Mouse (Mus musculus): ENCODE measurements around the gene Nav2. TPM values are rescaled to one million over a fixed set of nuclear protein-coding genes. Genes with fewer than 3 reads are reported as not detected.

The Nav2 gene
- polyA plus RNA-seq, 1 experiment from 2014 or later, result 5.8 TPM

DNA sequence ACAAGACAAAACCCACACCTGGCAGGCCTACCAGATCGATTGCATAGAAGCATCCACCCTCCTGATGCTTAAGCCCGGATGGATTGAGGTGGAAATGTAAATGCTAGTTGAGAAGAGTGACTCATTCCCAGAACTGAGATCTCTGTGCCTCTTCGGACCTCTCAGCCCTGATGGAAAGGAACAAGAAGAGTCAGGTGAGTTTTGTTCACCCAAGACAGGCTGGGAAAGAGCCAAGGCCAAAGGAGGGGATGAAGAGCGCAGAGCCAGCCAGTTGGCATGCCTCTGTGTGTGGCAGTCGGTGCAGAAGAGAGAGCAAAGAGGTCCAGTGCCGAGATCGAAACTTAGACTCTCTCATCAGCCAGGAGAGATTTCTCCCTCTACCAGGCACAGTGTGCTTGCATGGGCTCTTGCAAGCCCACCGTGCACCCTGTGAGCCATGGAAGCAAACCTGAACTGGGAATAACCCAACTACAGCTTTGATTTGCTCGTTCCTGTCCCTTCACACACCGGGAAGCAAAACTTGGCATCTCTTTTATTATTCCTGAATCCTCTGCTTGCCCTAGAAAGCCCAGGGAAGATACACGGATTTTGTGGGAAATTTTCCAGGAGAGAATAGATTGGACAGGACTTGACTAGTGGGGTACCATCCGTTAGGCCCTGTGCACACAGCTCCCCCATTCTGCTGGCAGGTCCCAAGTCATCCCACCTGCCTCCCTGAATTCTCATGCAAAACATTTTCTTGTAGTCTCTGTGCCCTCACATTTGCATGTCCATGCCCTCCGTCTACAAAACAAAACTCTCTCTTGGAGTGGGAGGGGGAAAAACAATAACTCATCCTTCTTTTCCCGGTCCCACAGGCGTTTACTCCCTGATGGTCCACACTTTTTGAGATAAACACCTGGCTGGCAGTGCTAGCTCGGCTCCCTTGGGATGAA is 439.1 kb downstream of the Nav2 start:
- ATAC-seq, result no peak
- Histone ChIP-seq H3K4me1 (replicated peaks; ENCODE audit: control insufficient read depth, insufficient read depth, low read length) (no peaks in the 10 kb centered on the region), H3K9me3 (ENCODE audit: control insufficient read depth) (no peaks in the 10 kb centered on the region), H3K36me3 (ENCODE audit: control insufficient read depth, insufficient read depth) (peaks cover 3% of the 10 kb centered on the region; the same call in 1 of the 2 replicates), H3K4me3 (ENCODE audit: low read depth, low read length) (no peak overlapping the region), H3K4me2 (replicated peaks; ENCODE audit: low read depth) (no peak overlapping the region), H3K9ac (ENCODE audit: low read depth, low read length) (no peak overlapping the region), H3K27me3 (replicated peaks; ENCODE audit: control insufficient read depth, insufficient read depth, low read length) (no peaks in the 10 kb centered on the region), H3K27ac (ENCODE audit: low read depth, low read length) (no peak overlapping the region)
- WGBS, result 64% methylated on average over 16 of the region's 16 CpGs
- no peak for TF ChIP-seq CTCF (IDR thresholded peaks at IDR 0.05; ENCODE audit: low read depth)

DNA sequence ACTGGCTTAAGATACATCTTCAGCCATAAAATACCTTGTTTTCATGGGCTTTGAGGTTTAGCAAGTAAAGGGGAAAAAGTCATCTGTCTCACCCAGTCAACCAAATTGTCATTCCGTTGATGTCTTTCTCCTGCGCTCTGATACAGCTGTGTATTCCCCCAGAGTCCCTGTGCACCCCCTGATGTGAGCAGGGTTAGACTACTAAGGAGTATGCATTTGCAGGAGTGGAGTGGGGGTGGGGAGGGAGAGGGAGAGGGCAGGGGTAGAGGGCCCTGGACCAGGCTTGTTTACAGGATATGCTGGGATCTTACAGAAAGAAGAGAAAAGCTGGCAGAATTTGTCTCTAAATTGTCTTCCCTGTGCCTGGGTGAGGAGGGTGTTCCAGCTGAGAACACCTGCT is 440.1 kb downstream of the Nav2 start:
- 63% methylated on average over 2 of the region's 2 CpGs for WGBS
- H3K27me3 ChIP-seq (replicated peaks; ENCODE audit: control insufficient read depth, insufficient read depth, low read length), result no peaks in the 10 kb centered on the region
- TF ChIP-seq CTCF (IDR thresholded peaks at IDR 0.05; ENCODE audit: low read depth), result no peak
- no peak for ATAC-seq
- H3K27ac ChIP-seq (ENCODE audit: low read depth, low read length), result no peak overlapping the region
- no peak overlapping the region for H3K4me3 ChIP-seq (ENCODE audit: low read depth, low read length)
- no peak overlapping the region for H3K4me2 ChIP-seq (replicated peaks; ENCODE audit: low read depth)
- H3K9ac ChIP-seq (ENCODE audit: low read depth, low read length), result no peak overlapping the region
- no peaks in the 10 kb centered on the region for H3K4me1 ChIP-seq (replicated peaks; ENCODE audit: control insufficient read depth, insufficient read depth, low read length)
- H3K36me3 ChIP-seq (ENCODE audit: control insufficient read depth, insufficient read depth), result peaks cover 3% of the 10 kb centered on the region; the same call in 1 of the 2 replicates
- no peaks in the 10 kb centered on the region for H3K9me3 ChIP-seq (ENCODE audit: control insufficient read depth)

DNA sequence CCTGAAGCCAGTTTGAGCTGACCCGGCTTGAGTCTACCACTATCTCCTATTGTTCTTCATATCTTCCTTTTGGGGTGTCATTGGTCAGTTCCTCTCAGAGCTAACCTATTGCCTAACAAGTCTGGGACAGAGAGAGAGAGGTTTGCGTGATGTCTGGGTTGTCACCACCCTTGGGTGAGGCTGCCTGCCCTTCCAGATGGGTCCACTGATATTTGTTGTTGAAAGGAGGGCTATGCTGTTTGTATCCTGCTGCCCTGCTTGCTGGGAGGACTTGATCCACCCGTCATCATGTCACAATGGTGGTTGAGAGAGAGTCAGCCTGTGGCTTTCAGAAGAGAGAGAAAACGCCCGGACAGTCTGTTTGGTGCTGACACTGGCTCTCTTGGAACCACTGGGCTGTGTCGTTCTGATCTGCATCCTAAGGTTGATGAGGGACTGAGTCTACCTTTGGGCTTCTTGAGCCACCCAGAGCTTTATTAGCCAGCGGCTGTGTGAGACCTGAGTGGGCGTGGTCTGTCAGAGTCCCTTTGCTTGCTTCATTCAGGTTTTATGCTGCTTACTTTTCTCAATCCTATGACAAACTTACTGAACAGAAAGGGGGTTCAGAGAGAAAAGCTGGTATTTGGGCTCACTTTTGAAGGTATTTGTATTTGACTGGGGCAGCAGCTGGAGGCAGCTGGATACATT is 441.9 kb downstream of the Nav2 start:
- no peaks in the 10 kb centered on the region for H3K9me3 ChIP-seq (ENCODE audit: control insufficient read depth)
- 70% methylated on average over 8 of the region's 8 CpGs for WGBS
- no peak overlapping the region for H3K4me2 ChIP-seq (replicated peaks; ENCODE audit: low read depth)
- H3K9ac ChIP-seq (ENCODE audit: low read depth, low read length), result no peak overlapping the region
- no peak for TF ChIP-seq CTCF (IDR thresholded peaks at IDR 0.05; ENCODE audit: low read depth)
- no peak overlapping the region for H3K4me3 ChIP-seq (ENCODE audit: low read depth, low read length)
- no peak for ATAC-seq
- H3K4me1 ChIP-seq (replicated peaks; ENCODE audit: control insufficient read depth, insufficient read depth, low read length), result no peaks in the 10 kb centered on the region
- no peak overlapping the region for H3K27ac ChIP-seq (ENCODE audit: low read depth, low read length)
- H3K36me3 ChIP-seq (ENCODE audit: control insufficient read depth, insufficient read depth), result peaks cover 3% of the 10 kb centered on the region; the same call in 1 of the 2 replicates
- no peaks in the 10 kb centered on the region for H3K27me3 ChIP-seq (replicated peaks; ENCODE audit: control insufficient read depth, insufficient read depth, low read length)

DNA sequence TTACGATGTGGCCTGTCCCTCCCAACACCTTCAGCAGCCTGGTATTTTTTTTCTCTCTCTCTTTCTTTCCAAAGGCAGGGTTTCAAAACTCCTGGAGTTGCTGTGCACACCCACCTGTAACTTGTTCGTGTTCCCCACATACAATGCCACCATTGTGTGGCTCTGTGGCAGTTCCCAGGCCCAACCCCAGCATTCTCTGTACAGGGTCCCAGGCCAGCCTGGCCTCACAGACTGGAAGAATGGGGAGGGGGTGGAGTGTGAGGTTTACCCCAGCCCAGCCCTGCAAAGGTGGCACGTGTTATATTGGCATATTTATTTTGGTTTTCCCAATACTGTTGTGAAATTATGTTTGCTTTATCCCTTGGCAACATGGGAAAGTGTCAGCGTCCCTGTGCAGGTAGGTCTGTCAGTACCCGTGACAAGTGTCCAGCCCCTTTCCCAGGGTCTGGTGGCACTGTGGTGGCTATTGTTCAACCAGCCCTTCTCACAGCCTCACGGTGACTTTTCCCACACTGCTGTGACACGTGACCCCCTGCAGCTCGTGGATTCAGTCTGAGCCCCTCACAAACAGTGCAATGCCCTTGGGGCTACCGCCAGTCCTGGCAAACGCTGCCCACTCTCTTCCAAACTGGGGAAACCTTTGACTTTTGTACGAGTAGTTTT is 443.2 kb downstream of the Nav2 start:
- no peaks in the 10 kb centered on the region for H3K27me3 ChIP-seq (replicated peaks; ENCODE audit: control insufficient read depth, insufficient read depth, low read length)
- H3K4me3 ChIP-seq (ENCODE audit: low read depth, low read length), result no peak overlapping the region
- peaks cover 3% of the 10 kb centered on the region; the same call in 1 of the 2 replicates for H3K36me3 ChIP-seq (ENCODE audit: control insufficient read depth, insufficient read depth)
- no peak for TF ChIP-seq CTCF (IDR thresholded peaks at IDR 0.05; ENCODE audit: low read depth)
- no peak for ATAC-seq
- H3K4me2 ChIP-seq (replicated peaks; ENCODE audit: low read depth), result no peak overlapping the region
- no peak overlapping the region for H3K27ac ChIP-seq (ENCODE audit: low read depth, low read length)
- no peaks in the 10 kb centered on the region for H3K9me3 ChIP-seq (ENCODE audit: control insufficient read depth)
- no peaks in the 10 kb centered on the region for H3K4me1 ChIP-seq (replicated peaks; ENCODE audit: control insufficient read depth, insufficient read depth, low read length)
- no peak overlapping the region for H3K9ac ChIP-seq (ENCODE audit: low read depth, low read length)
- 62% methylated on average over 11 of the region's 11 CpGs for WGBS

DNA sequence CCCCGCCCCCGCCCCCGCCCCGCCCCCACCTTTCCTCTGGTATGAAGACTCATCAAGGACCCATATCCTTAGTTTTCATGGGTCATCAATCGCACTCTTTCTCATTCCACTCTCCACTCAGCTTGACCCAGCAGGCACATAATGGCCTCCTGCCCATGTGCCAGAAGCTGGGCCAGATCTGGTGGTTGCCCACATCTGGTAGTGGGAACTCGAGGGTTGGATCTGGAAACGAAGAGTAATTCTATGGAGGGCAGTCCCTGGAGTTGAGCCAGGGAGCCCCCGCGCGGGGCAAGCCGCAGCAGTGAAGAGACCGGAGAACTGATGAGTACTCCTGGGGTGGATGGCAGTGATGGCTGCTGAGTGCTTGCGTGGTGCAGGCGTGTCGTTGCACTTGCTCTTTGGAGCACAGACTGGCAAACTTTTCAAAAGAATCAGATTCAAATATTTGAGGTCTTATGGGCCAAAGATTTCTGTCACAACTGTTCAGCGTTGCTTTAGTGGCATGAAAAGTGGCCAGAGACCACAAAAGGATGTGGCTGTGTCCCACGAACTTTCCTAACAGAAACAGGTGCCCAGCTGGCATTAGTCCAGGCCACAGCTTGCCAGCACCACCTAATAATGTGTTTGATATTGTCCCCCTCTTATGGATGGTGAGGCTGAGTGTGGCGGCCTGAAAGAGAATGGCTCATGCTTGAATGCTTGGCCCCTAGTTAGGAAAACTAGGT is 449.1 kb downstream of the Nav2 start:
- H3K27me3 ChIP-seq (replicated peaks; ENCODE audit: control insufficient read depth, insufficient read depth, low read length), result no peaks in the 10 kb centered on the region
- H3K9ac ChIP-seq (ENCODE audit: low read depth, low read length), result no peak overlapping the region
- H3K27ac ChIP-seq (ENCODE audit: low read depth, low read length), result no peak overlapping the region
- no peaks in the 10 kb centered on the region for H3K9me3 ChIP-seq (ENCODE audit: control insufficient read depth)
- H3K4me3 ChIP-seq (ENCODE audit: low read depth, low read length), result no peak overlapping the region
- no peak for TF ChIP-seq CTCF (IDR thresholded peaks at IDR 0.05; ENCODE audit: low read depth)
- 0 out of 2 replicates have a peak, but pooled peaks cover 5% of the 10 kb centered on the region for H3K36me3 ChIP-seq (ENCODE audit: control insufficient read depth, insufficient read depth)
- ATAC-seq, result no peak
- no peak overlapping the region for H3K4me2 ChIP-seq (replicated peaks; ENCODE audit: low read depth)
- H3K4me1 ChIP-seq (replicated peaks; ENCODE audit: control insufficient read depth, insufficient read depth, low read length), result no peaks in the 10 kb centered on the region
- WGBS, result 92% methylated on average over 18 of the region's 18 CpGs

Data from intestine, postnatal 0 days (tissue).